Mouse (Mus musculus): ENCODE measurements around the gene Ints5.

Ints5 gene

GRCm38 (mm10) chr19:8920073-8920736 is 27.4 kb downstream of the Ints5 start, which contains the start of gene B3gat3:
TSS of gene B3gat3 (plus strand) at chr19:8920374.
- in situ Hi-C loops (cut with MboI; ENCODE audit: unreplicated experiment in 2 of 2), result no loop called here

- in situ Hi-C loops (cut with MboI; ENCODE audit: unreplicated experiment in 2 of 2), result no loop called here
These were observed 28.1 kb downstream of the Ints5 start for GRCm38 (mm10) chr19:8920836-8921291.

GRCm38 (mm10) chr19:8921741-8922140 is 28.9 kb downstream of the Ints5 start:
- in situ Hi-C loops (cut with MboI; ENCODE audit: unreplicated experiment in 2 of 2), result no loop called here

DNA sequence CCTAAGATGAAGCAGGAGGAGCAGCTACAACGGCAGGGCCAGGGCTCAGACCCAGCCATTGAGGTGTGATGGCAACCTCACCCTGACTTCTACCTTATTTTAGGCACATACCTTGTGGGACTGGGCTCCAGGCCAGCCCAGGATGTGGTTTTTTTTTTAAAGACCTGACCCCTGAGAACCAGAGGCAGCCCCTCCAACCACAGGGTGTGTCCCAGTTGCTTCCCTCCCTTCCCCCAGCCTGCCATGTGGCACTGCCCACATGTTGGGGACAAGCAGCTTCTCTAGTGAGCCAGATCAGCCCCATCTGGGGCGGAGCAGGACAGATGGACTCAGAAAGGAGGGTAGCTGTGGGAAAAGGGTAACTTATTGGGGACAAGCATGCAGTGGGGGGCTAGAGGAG is 34.0 kb downstream of the Ints5 start:
- in situ Hi-C loops (cut with MboI; ENCODE audit: unreplicated experiment in 2 of 2), result loop anchor here in 1 of 2 experiments (25.0 kb wide), 1 partner anchor 189 kb away; the partner anchor contains the start of genes 1700092M07Rik, Stx5a and Wdr74

DNA sequence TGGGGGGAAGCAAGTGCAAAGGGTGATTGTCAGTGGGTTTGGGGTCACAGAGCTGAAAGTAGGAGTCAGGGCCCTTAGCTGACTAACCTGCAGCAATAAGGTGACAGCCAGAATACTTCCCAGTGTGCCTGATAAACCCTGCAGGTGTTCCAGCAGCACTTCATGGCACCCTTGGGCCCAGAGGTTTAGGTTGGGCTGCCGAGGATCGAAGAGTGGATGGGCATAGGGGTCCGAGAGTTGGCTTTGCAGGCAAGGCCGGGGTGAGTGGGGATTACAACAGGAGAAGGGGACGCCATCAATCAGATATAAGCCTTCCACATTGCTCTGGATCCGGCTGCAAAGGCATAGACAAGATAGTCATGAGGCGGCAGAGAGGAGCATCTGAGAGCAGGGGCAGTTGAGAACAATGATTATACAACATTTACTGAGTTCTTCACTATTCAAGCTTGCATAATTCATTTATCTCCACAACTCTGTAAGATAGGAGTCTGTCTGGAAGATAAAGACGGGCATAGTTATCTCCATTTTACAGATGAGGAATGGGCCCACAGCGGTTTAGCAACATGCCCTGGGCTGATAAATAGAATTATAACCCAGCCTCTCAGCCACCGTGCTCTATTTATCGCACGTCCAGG is 35.2 kb downstream of the Ints5 start:
- in situ Hi-C loops (cut with MboI; ENCODE audit: unreplicated experiment in 2 of 2), result loop anchor here in 1 of 2 experiments (25.0 kb wide), 1 partner anchor 191 kb away; the partner anchor contains the start of genes 1700092M07Rik, Stx5a and Wdr74

DNA sequence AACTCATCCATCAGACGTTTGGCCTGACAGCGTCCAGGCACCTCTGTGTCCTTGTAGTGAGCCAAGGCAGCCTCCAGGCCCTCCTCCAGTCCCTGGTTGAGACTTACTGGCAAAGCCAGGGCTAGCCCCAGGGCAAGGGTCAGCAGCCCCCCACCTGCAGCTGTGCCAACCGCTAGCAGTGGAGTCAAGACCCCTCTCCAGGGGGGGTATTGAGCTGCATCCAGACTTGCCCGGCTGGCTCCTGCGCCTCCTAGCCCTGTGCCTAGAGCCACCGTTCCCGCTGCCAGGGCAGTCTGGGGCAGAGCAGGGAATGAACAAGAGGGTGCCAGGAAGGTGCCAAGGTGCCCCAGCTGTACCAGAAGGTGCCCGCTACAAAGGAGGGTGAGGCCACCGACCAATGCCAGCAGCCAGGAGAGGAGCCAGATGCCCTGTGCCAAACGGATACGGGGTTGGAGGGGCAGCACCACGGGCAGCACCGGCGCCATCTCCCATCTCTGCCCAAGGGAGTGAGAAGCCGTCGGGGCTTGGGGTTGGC is 36.0 kb downstream of the Ints5 start:
- in situ Hi-C loops (cut with MboI; ENCODE audit: unreplicated experiment in 2 of 2), result loop anchor here in 1 of 2 experiments (25.0 kb wide), 1 partner anchor 191 kb away; the partner anchor contains the start of genes 1700092M07Rik, Stx5a and Wdr74

- in situ Hi-C loops (cut with MboI; ENCODE audit: unreplicated experiment in 2 of 2), result loop anchor here in 1 of 2 experiments (25.0 kb wide), 1 partner anchor 192 kb away; the partner anchor contains the start of genes 1700092M07Rik, Stx5a and Wdr74
These were observed 36.7 kb downstream of the Ints5 start, which contains the start of the genes Rom1 and Eml3 for GRCm38 (mm10) chr19:8929224-8930088. TSS of gene Rom1 (minus strand) at chr19:8929356. TSS of gene Eml3 (plus strand) at chr19:8929552.

GRCm38 (mm10) chr19:8930117-8930516 is 37.3 kb downstream of the Ints5 start:
- in situ Hi-C loops (cut with MboI; ENCODE audit: unreplicated experiment in 2 of 2), result loop anchor here in 1 of 2 experiments (25.0 kb wide), 1 partner anchor 193 kb away; the partner anchor contains the start of genes 1700092M07Rik, Stx5a and Wdr74

- in situ Hi-C loops (cut with MboI; ENCODE audit: unreplicated experiment in 2 of 2), result loop anchor here in 1 of 2 experiments (25.0 kb wide), 1 partner anchor 193 kb away; the partner anchor contains the start of genes 1700092M07Rik, Stx5a and Wdr74
These were observed 38.0 kb downstream of the Ints5 start for GRCm38 (mm10) chr19:8930771-8931170.

DNA sequence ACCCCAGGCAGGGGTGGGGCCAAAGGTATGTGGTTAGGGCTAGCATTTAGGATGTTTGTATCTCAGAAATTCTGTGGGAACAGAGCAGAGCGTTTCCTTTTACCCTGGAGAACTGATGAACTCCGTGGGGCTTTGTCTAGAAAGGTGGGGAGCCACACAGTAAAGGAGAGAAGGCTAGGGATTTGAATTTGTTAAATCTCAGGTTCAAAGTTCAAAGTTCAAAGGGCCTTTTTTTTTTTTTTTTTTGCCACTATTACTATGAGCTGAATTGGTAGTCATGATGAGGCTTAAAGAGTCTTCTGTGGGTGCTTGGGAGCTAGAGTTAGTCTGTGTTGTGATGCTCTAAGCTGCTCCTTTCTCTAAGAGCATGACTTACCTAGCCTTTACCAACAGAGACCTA is 43.9 kb downstream of the Ints5 start:
- in situ Hi-C loops (cut with MboI; ENCODE audit: unreplicated experiment in 2 of 2), result loop anchor here in 1 of 2 experiments (25.0 kb wide), 1 partner anchor 199 kb away; the partner anchor contains the start of genes 1700092M07Rik, Stx5a and Wdr74

DNA sequence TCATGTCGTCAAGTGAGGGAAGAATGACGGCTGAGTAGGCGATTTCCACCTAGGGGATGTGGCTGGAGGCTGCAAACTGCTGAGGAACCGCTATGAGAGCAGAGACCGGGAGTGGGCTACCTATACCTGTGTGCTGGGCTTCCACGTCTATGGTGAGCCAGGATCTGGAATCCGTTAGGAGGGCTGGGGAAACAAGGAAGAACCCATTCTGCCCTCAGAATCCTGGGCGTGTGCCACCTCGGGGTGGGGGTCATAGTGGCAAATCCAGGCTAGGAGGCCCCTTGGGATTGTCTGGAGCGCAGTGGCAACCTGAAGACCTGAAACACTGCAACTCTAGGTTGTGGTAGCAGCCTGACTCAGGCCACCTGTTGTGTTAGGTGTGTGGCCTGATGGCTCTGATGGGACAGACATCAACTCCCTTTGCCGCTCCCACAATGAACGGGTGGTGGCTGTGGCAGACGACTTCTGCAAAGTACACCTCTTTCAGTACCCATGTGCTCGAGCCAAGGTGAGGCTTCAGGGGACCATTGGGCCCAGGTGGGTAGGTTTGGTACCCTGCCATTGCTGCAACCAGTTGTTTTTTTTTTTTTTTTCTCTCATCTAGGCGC is 47.8 kb downstream of the Ints5 start:
- in situ Hi-C loops (cut with MboI; ENCODE audit: unreplicated experiment in 2 of 2), result loop anchor here in 1 of 2 experiments (25.0 kb wide), 1 partner anchor 203 kb away; the partner anchor contains the start of genes 1700092M07Rik, Stx5a and Wdr74

- in situ Hi-C loops (cut with MboI; ENCODE audit: unreplicated experiment in 2 of 2), result loop anchor here in 1 of 2 experiments (25.0 kb wide), 1 partner anchor 204 kb away; the partner anchor contains the start of genes 1700092M07Rik, Stx5a and Wdr74
These were observed 48.3 kb downstream of the Ints5 start for GRCm38 (mm10) chr19:8941136-8941514.

GRCm38 (mm10) chr19:8941515-8942217 is 48.9 kb downstream of the Ints5 start, which contains the start of gene Mta2:
TSS of gene Mta2 (plus strand) at chr19:8941875.
- in situ Hi-C loops (cut with MboI; ENCODE audit: unreplicated experiment in 2 of 2), result loop anchor here in 1 of 2 experiments (25.0 kb wide), 1 partner anchor 204 kb away; the partner anchor contains the start of genes 1700092M07Rik, Stx5a and Wdr74

- in situ Hi-C loops (cut with MboI; ENCODE audit: unreplicated experiment in 2 of 2), result loop anchor here in 1 of 2 experiments (25.0 kb wide), 1 partner anchor 205 kb away; the partner anchor contains the start of genes 1700092M07Rik, Stx5a and Wdr74
These were observed 49.6 kb downstream of the Ints5 start for GRCm38 (mm10) chr19:8942276-8942964.

GRCm38 (mm10) chr19:8943047-8943446 is 50.2 kb downstream of the Ints5 start:
- in situ Hi-C loops (cut with MboI; ENCODE audit: unreplicated experiment in 2 of 2), result loop anchor here in 1 of 2 experiments (25.0 kb wide), 1 partner anchor 206 kb away; the partner anchor contains the start of genes 1700092M07Rik, Stx5a and Wdr74

DNA sequence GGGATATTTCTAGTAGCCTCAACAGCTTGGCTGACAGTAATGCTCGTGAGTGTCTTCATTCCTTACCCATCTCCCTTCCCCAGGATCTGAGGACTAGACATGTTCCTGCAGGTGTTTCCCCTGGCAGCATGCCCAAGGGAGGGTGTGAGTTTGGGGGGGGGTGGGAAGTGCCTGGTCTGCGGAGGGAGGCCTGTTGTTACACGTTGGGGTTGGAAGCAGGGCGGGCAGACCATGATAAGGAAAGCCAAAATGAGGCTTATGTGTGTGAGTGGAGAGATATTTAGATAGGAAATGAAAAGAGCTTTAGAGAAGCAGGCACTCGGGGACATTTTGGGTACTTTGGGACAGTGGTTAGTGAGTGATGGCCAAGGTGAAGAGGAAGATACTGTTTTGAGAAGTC is 51.3 kb downstream of the Ints5 start:
- in situ Hi-C loops (cut with MboI; ENCODE audit: unreplicated experiment in 2 of 2), result loop anchor here in 1 of 2 experiments (25.0 kb wide), 1 partner anchor 207 kb away; the partner anchor contains the start of genes 1700092M07Rik, Stx5a and Wdr74

- in situ Hi-C loops (cut with MboI; ENCODE audit: unreplicated experiment in 2 of 2), result loop anchor here in 1 of 2 experiments (25.0 kb wide), 1 partner anchor 207 kb away; the partner anchor contains the start of genes 1700092M07Rik, Stx5a and Wdr74
These were observed 51.9 kb downstream of the Ints5 start for GRCm38 (mm10) chr19:8944750-8945149.

Data from v-Abl transformed pro-B cells (cell line).